ENCODE assay signal across 12 mouse cellular contexts in the genomic region with DNA sequence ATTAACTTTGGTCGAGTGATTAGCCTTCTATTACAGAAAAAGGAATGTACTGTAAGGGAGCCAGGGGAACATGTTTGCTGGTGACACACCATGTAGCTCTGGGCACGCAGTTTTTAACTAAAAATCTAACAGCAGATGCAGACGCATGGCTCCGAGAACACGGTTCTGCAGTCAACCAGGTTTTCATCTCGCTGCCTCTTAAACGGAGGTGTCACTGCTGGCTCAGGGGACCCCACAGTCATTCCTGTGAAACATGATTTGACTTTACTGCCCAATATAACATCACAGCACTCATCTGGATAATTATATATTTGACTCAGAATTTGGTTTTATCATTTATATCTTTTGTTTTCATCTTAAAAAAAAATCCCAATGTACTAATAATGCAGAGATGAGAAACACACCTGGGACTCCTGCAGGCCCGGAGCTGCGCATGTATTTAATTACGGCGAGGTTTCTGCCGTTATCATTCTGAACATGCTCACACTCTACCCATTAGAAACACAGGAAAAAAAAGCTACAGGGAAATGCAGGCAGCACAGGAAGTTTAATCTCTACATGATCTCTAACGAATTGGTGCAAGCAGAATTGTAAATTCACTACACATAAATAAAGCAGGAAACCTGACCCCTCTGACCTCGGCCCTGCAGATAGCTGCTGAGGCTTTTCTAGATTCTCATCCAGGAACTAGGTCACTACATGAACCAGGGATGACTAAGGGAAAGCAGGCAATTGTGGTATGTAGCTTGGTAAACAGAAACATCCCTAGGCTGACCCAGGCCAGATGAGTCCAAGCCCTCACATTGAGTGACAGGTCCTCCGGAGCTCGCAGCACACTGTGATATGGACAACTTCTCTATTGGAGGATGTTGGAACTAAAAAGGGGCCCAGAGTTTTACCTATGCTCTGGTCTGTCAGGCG.
A peak's percentile ranks its signal among the peaks of the same experiment; 100 is the strongest.
DNase-seq lines count a peak whose midpoint lies in the region; ATAC-seq and TF ChIP-seq lines count a peak whose summit lies in the region.
"Had no signal": no experiment of that assay in that cellular context is flagged by ENCODE, and none has a peak within 500 bp of the region (broad histone marks: within the 10 kb centered on the region; RNA-seq: fewer than 3 reads in every experiment).

No protein-coding gene starts in this region.

- H3K9me3 ChIP-seq in lung, postnatal 0 days (ENCODE audit: low read length): no peaks in the 10 kb centered on the region
- no peaks in the 10 kb centered on the region for H3K9me3 ChIP-seq in hindbrain, embryonic 14.5 days (ENCODE audit: control insufficient read depth, low read length)
- H3K9me3 ChIP-seq in liver, embryonic 12.5 days (replicated peaks): no peaks in the 10 kb centered on the region
- H3K9me3 ChIP-seq: liver, embryonic 13.5 days had no signal

- intact Hi-C loops in gastrocnemius, adult 2 months (cut with DNase I): no loop called here

- no peak for DNase-seq in gastrocnemius, adult 2 months
- no peak for DNase-seq in gastrocnemius, adult 8-10 months (ENCODE audit: low spot score in 2 of 2)
- no peak for DNase-seq in lung, postnatal 0 days (ENCODE audit: low spot score)
- DNase-seq in lung, postnatal 4 days: no peak
- no peak for DNase-seq in hindbrain, embryonic 14.5 days (ENCODE audit: low spot score)
- DNase-seq in yolk sac, embryonic 10.5 days (ENCODE audit: low spot score): peak; percentile 56
- no peak for DNase-seq in right cerebral cortex, postnatal 36 days (ENCODE audit: low spot score in 2 of 2)
- DNase-seq: cerebellum, postnatal 10 days; gastrocnemius, postnatal 25 days; liver, embryonic 13.5 days had no signal

- no peak for TF ChIP-seq EP300 in lung, postnatal 0 days (IDR thresholded peaks at IDR 0.05)

- H3K27ac ChIP-seq in gastrocnemius, adult 2 months: peak overlapping the region; percentile 44
- H3K27ac ChIP-seq in lung, postnatal 0 days (ENCODE audit: low read length): no peak overlapping the region
- peak overlapping the region; percentile 62 for H3K27ac ChIP-seq in hindbrain, embryonic 14.5 days
- H3K27ac ChIP-seq in liver, embryonic 12.5 days: no peak overlapping the region
- H3K27ac ChIP-seq: liver, embryonic 13.5 days had no signal

- H3K4me3 ChIP-seq in gastrocnemius, adult 2 months: peak overlapping the region; percentile 10; the same call in 1 of the 2 replicates
- no peak overlapping the region for H3K4me3 ChIP-seq in lung, postnatal 0 days (ENCODE audit: low read depth, low read length)
- H3K4me3 ChIP-seq in hindbrain, embryonic 14.5 days (replicated peaks; ENCODE audit: low read length): no peak overlapping the region
- no peak overlapping the region for H3K4me3 ChIP-seq in liver, embryonic 12.5 days
- H3K4me3 ChIP-seq: liver, embryonic 13.5 days had no signal

- no peaks in the 10 kb centered on the region for H3K36me3 ChIP-seq in lung, postnatal 0 days (ENCODE audit: insufficient read depth, low read length)
- no peaks in the 10 kb centered on the region for H3K36me3 ChIP-seq in hindbrain, embryonic 14.5 days (replicated peaks; ENCODE audit: control insufficient read depth, insufficient read depth)
- no peaks in the 10 kb centered on the region for H3K36me3 ChIP-seq in liver, embryonic 12.5 days
- H3K36me3 ChIP-seq: liver, embryonic 13.5 days had no signal

- TF ChIP-seq CTCF in gastrocnemius, adult 2 months (IDR thresholded peaks at IDR 0.05): no peak
- TF ChIP-seq CTCF in lung, postnatal 0 days (IDR thresholded peaks at IDR 0.05): no peak

- 0 out of 2 replicates have a peak, but pooled peaks have one; percentile 16 for ATAC-seq in lung, postnatal 0 days
- ATAC-seq in hindbrain, embryonic 14.5 days (ENCODE audit: low FRiP score): no peak; the same call in 1 of the 2 replicates
- no peak for ATAC-seq in liver, embryonic 12.5 days
- ATAC-seq: activated CD4-positive, CD25-positive, alpha-beta regulatory T cell, adult 4 months had no signal

- no peaks in the 10 kb centered on the region for H3K4me1 ChIP-seq in lung, postnatal 0 days (ENCODE audit: insufficient read depth, low read depth, low read length)
- H3K4me1 ChIP-seq in hindbrain, embryonic 14.5 days (replicated peaks; ENCODE audit: control insufficient read depth, insufficient read depth, low read length): peaks cover 12% of the 10 kb centered on the region
- H3K4me1 ChIP-seq in liver, embryonic 12.5 days: no peaks in the 10 kb centered on the region

- H3K27me3 ChIP-seq in lung, postnatal 0 days (replicated peaks; ENCODE audit: insufficient read depth, low read length): no peaks in the 10 kb centered on the region
- no peaks in the 10 kb centered on the region for H3K27me3 ChIP-seq in hindbrain, embryonic 14.5 days (ENCODE audit: control insufficient read depth, insufficient read depth, low read length)
- H3K27me3 ChIP-seq in liver, embryonic 12.5 days (replicated peaks): no peaks in the 10 kb centered on the region
- H3K27me3 ChIP-seq: liver, embryonic 13.5 days had no signal

- 58% methylated on average over 17 of the region's 17 CpGs for WGBS in lung, postnatal 0 days
- 43% methylated on average over 17 of the region's 17 CpGs for WGBS in hindbrain, embryonic 14.5 days
- WGBS in liver, embryonic 12.5 days (ENCODE audit: insufficient replicate concordance): 50% methylated on average over 17 of the region's 17 CpGs

- H3K4me2 ChIP-seq in lung, postnatal 0 days (replicated peaks; ENCODE audit: low read depth, low read length): no peak overlapping the region
- 0 out of 2 replicates have a peak overlapping the region, but pooled peaks have one; percentile 1 for H3K4me2 ChIP-seq in hindbrain, embryonic 14.5 days (replicated peaks)
- no peak overlapping the region for H3K4me2 ChIP-seq in liver, embryonic 12.5 days
- H3K4me2 ChIP-seq: liver, embryonic 13.5 days had no signal

- H3K9ac ChIP-seq in lung, postnatal 0 days (replicated peaks; ENCODE audit: low read depth): no peak overlapping the region
- 0 out of 2 replicates have a peak overlapping the region, but pooled peaks have one; percentile 20 for H3K9ac ChIP-seq in hindbrain, embryonic 14.5 days
- H3K9ac ChIP-seq in liver, embryonic 12.5 days: no peak overlapping the region
- H3K9ac ChIP-seq: liver, embryonic 13.5 days had no signal

Comparison
In these comparisons a context has a peak if more than half of its experiments do, and no peak if none do; other contexts are left out.
1. H3K27ac ChIP-seq: peak in gastrocnemius, adult 2 months (single experiment) and hindbrain, embryonic 14.5 days (single experiment); none in lung, postnatal 0 days (single experiment) and liver, embryonic 12.5 days (single experiment).